ENCODE assay signal across 19 mouse cellular contexts in genomic region chr12:83160700-83161099, GRCm38 (mm10).
"Had no signal": no experiment of that assay in that cellular context is flagged by ENCODE, and none has a peak within 500 bp of the region (broad histone marks: within the 10 kb centered on the region; RNA-seq: fewer than 3 reads in every experiment).

No protein-coding gene starts in this region.

- H3K27ac ChIP-seq: left cerebral cortex, adult 2 months; limb, embryonic 12.5 days; liver, embryonic 13.5 days; lung, embryonic 15.5 days; macrophage; midbrain, embryonic 15.5 days; neural tube, embryonic 13.5 days; stomach, embryonic 15.5 days had no signal

- H3K4me1 ChIP-seq: limb, embryonic 12.5 days; lung, embryonic 15.5 days; neural tube, embryonic 13.5 days; stomach, embryonic 15.5 days had no signal

- H3K4me3 ChIP-seq: left cerebral cortex, adult 2 months; limb, embryonic 12.5 days; liver, embryonic 13.5 days; lung, embryonic 15.5 days; megakaryocyte, embryonic 14.5 days; midbrain, embryonic 15.5 days; neural tube, embryonic 13.5 days; stomach, embryonic 15.5 days had no signal

- H3K36me3 ChIP-seq: limb, embryonic 12.5 days; liver, embryonic 13.5 days; lung, embryonic 15.5 days; midbrain, embryonic 15.5 days; neural tube, embryonic 13.5 days; stomach, embryonic 15.5 days had no signal

- H3K27me3 ChIP-seq: limb, embryonic 12.5 days; liver, embryonic 13.5 days; lung, embryonic 15.5 days; midbrain, embryonic 15.5 days; neural tube, embryonic 13.5 days; stomach, embryonic 15.5 days had no signal

- H3K4me2 ChIP-seq: limb, embryonic 12.5 days; liver, embryonic 13.5 days; lung, embryonic 15.5 days; midbrain, embryonic 11.5 days; midbrain, embryonic 15.5 days; neural tube, embryonic 13.5 days; stomach, embryonic 15.5 days had no signal

- H3K9me3 ChIP-seq: limb, embryonic 12.5 days; liver, embryonic 13.5 days; lung, embryonic 15.5 days; megakaryocyte, embryonic 14.5 days; midbrain, embryonic 15.5 days; neural tube, embryonic 13.5 days; stomach, embryonic 15.5 days had no signal

- H3K9ac ChIP-seq: limb, embryonic 12.5 days; liver, embryonic 13.5 days; liver, postnatal 0 days; lung, embryonic 15.5 days; midbrain, embryonic 15.5 days; neural tube, embryonic 13.5 days; stomach, embryonic 15.5 days had no signal

- DNase-seq: kidney, postnatal 10 days; kidney, postnatal 4 days; liver; liver, embryonic 13.5 days; liver, postnatal 0 days; lung, postnatal 14 days; right cerebral cortex, postnatal 4 days; spleen, adult 18-20 months; thymus, adult 2 months; thymus, postnatal 25 days had no signal

- ATAC-seq: liver, postnatal 0 days; midbrain, embryonic 15.5 days had no signal
